Mouse (Mus musculus): ENCODE measurements around the gene BC016579.
A peak's percentile ranks its signal among the peaks of the same experiment; 100 is the strongest.

BC016579 gene

DNA sequence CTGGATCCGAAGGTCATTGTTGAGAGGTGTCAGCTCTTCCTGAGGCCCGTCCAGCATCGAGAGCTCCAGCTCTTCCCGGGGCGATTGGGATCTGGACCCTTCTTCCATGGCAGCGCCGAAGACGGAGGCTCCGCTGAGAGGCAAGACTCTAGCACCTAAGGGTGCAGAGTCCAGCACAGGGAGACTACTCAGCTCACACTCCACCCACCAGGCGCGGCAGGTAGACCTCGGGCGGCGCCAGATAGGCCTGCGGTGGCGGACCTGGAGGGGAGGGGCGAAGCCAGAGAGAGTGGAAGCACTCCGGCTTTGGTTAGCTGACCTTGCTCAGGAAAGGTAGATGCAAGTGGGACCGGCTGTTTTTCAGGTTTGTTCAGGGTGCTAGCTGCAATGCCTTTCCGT is at the start of gene BC016579:
Gene BC016579 (minus strand): TSS at position 135 of the 399 bp plus-strand sequence.
- DNase-seq, result peak; percentile 15 to 17

DNA sequence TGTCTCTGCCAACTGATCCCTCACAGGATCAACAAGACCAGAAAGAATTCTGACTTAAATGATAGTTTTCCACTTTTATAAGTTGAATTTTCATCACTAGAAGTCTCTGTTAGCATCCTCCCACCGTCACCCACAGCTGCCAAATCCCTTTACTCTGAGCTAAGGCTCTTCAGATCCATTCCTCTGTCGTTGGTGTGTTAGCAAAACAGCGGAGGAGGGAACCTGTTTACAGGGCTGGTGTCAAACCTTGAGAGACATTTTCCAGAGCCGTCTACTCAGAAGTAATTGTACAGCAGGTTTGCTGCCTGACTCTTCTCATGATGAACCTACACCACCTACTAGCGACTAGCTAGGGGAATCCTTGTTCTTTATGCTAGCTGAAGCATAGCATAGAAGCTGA is 45.4 kb upstream of the BC016579 start:
- DNase-seq, result no peak

DNA sequence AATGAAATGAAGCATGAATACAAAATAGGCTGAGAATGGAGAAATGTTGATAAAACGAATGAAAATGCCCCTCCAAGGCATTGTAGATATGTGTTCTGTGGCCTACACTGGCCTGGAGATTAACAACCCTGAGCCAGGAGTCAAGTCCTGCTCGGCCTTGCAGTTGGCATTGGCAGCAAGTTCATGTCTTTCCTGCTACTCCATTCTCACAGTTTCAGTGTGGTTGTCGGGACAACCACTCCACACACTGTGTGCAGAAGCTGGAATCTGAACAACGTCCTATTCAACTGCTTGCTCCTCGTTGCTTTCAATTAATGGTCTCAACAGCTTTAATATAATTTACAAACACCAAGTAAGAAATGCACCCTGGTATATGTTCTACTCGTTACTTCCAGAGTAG is 44.1 kb upstream of the BC016579 start:
- no peak for DNase-seq

DNA sequence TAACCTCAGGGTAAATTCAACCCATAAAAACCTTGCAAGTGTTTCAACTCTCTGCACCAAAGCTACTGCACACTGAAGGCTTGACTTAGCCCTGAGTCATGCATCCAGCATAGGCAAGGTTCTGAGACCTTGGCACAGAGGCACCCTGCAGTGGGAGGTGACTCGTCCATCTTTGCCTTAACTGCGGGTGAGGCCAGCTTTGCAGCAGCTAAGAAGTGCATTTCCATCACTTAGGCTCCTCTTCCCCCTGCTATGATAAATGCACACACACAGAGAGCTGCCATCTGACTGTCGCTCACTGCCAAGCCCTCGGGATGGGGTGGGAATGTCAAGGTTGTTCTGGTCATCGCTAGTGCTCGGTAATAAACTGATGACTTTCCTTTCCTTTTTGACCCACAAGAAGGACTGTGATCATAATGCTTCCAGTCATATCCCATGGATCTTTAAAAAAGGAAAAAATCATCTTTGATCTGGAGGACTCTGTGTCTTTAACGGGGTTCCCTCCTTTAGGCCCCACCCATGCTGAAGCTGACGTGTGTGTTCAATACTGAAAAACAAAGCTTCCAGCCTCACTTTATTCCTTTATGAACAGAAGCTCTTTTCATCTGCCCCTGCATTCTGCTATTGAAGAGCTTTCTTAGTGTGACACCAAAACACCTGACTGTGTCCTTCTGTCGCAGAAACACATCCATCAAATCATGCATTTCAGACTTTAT is 41.7 kb upstream of the BC016579 start:
- no peak for DNase-seq

DNA sequence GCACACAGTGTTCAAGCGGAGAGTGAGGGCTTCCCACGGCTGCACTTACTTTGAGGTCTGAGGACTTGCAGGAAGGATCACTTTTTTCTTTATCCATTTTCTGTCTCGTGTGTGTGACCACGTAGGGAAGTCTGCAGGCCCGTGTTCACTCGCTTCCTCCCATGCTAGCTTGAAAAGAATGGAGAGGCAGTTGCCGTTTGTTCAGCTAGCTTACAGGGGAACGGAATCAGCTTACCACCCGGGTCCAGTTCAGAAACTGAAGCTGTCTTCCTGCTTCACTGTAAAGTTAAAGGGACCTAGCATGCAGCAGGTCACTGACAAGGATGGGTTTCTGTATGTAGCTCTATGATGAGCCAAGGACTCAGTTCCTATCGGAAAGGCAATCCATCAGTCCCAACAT is 39.7 kb upstream of the BC016579 start, which contains the start of gene Tmprss7:
Gene Tmprss7 (minus strand): TSS at position 101 of the 400 bp plus-strand sequence.
- no peak for DNase-seq

DNA sequence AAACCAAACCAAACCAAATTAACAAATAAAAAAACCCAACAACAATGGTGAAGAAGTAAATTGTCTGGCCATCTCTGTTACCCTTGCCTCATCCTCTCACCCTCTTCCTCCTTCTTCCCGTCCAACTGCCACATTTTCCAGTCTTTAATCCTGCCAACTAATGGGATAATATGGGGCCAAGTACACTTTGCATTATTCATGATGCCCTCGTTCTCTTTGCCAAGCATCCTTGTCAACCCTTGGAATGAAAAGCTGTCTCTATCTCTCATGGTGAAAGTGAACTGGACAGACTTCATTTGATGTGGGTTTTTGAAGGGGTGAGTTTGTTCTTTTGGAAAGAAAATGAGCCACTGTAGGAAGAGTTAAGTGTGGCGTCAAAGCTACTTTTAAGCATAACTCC is 39.0 kb upstream of the BC016579 start:
- DNase-seq, result no peak

DNA sequence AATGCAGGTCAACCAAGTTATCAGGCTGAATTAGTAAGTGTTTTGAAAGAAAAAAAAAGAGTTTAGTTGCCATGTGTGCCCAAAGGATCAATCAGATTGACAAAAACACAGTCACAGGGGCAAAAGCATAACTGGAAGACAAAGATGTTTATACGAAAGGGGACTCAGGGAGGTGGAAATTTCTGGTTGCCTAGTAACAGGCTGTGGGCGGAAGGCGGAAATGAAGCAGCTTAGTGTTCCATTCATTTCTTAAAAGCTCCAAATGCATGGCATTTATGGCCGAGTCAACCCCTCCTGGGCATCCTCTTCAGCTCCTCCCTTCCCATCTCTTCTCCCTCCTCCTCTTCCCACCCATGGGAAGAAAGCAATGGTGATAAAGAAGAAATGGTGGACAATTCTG is 36.3 kb upstream of the BC016579 start:
- peak in 1 of 2 experiments; percentile 10 for DNase-seq

DNA sequence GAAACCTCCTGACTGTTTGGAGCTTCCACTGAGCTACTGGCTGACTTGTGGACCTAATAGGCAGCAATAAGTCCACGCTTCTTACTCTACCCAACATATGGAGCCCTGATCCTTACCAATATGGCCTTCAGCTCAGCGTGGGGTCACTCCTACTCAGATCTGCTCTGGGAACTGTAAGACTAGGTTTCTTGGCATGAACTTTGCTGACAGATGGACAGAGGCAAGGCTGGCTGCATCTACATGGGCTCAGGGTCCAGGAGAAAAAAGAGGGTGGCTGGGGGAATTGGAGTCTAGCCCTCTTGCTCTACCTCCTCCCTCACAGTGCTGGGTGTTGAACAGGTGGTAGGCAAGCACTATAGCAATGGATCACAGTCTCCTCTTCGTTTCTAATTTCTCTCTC is 33.0 kb upstream of the BC016579 start:
- no peak for DNase-seq

DNA sequence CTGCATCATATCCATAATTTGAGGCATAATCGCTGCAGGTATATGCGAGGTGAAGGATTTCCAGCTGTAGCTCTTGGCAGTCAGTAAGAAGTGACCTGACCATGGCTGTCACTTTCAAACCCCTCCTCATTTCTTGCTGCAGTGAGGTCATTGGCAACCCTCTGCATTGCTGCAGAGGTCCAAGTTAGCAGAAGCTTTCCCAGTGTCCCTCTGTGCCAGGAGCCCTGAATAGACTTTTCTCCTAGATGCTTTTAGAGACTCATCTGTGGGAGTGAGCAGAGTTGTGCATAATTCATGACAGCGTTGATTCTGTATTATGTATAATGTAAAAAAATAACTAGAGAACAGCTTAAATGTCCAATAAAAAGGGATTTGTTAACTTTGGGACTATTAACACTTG is 31.4 kb upstream of the BC016579 start:
- no peak for DNase-seq

DNA sequence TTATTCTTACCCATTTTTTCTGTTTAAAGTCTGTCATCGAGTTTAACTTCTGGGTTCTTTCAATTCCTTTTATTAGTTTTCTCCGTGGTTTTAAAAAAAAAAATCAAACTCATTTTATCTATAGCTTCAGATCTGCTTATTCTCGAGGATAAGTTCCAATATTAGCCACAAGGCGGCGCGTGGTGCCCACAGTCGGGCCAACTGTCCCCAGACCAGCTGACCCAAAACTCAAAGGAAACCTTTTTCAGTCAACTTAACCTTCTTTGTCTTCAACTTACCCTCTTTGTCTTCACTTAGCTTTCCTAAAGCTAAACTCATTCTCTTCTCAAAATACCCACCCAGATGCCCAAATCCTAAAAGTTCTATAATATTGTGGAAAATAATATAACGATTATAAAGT is 30.9 kb upstream of the BC016579 start:
- DNase-seq, result peak in 1 of 2 experiments; percentile 10

DNA sequence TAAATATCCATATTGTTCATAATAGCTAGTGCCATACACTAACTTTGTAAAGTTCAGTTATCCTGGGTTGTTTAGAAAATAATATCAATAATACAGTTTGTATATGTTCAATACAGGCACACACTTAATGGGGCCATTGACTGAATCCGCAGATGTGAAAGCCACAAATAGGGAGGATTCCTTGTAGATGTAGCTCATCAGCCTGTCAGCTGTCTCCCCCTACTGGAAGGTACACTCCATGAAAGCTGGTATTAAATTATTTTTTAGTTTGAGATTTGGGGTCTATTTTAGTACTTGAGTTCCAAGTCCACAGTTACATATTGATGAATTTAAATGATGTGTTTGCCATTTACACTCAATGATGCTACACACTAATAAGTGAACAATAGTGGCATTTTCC is 22.6 kb upstream of the BC016579 start:
- DNase-seq, result no peak

DNA sequence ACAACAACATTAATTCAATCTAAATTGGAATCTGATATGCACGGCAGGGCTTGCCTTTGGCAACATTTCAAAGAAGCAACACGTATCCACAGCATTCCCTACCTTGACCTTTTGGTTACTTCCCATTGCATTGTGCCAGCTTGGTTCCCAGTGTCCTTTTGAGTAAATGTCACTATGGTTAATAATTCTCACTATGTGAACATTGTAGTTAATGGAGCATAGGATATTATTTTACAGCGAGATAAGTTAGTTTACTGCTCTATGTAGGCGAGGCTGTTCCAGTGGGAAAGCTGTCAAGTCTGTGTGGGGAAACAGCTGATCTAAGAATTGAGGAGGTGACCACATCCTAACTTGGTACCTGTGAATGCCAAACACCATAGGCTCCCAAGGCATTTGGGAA is 16.1 kb upstream of the BC016579 start:
- no peak for DNase-seq

DNA sequence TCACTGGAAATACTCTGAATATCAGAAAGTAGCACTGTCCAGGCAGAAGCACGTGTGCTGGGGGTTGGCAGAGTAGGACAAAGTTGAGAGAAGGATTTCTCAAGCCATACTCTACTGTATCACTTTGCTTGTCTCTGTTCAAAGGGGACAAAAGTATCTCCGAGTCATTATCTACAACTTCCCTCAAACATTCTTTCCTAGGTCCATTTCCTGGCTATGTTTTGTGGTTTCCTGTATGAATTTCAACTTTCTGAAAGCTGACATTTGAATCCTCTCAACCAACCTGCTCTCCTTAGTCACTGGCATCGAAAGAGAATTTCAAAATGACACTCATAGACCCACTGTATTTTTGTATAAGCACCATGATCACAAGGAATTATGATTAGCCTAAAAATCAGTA is 14.3 kb upstream of the BC016579 start:
- DNase-seq, result no peak

DNA sequence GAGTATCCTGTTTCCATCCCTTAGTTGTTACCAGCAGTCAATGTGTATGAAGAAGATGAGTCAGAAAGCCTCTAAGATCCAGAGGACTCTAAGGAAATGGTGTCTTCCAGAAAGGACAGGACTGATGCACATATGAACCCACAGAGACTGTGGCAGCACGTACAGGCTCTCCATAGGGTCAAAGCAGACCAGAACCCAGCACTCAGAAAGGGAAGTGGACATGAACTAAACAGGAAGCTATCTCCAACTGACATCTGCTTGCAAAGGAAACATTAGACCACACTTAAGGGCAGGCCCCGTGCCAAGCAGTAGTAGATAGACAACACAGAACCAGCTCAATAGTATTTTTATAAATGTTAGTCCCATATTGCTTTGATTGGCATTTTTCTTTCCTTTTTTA is 12.3 kb upstream of the BC016579 start:
- DNase-seq, result no peak

DNA sequence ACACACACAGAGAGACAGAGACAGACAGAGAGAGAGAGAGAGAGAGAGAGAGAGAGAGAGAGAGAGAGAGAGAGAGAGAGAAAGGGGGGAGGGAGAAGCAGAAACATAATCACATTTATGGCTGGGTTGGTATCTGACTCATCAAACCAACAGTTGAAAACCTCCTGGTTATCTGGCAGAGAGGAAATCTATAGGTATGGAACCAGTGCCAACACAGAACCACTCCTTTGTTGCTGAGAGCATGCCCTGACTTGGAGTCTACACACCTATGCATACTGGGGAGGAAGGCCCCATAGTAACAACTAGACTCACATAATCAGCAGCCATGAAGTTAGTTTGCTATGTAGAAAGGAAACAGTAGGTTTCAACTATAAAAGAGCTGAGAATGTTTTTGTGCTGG is 8.5 kb upstream of the BC016579 start:
- no peak for DNase-seq

DNA sequence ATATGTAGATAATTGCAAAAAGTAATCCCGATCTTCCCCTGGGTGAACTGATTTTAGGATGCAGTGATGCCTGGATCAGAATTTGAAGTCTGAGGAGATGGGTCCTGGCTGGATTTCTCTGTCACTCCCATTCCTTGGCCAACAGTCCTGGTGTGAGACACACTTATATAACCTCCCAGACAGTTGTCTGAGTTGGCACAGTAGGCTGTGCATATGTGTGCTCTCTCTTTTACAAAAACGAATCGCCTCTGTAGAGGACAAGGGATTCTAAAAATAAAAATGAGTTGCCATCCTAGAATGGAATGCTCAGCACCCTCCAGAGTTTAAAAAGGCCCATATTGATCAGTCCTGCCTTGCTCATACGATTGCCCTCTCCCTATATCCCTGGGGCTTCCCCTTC is 5.7 kb upstream of the BC016579 start:
- DNase-seq, result no peak

DNA sequence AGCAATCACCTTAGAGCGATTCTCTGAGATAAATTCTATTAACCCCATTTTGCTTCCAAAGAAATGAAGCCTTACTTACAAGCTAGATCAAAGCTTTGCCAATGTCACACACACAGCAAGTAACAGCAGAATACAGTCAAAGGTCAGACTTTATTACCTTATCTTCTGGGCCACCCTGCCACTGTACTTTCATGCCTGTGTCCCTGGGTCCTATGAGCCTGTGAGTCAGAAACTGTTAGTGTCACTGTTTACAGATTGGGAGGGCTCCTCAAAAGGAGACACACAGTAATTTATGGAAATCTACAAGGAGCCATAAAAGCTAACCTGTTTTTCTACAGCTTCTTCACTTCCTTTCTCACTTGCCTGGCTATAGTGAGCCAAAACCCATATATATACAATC is 4.4 kb upstream of the BC016579 start:
- no peak for DNase-seq

DNA sequence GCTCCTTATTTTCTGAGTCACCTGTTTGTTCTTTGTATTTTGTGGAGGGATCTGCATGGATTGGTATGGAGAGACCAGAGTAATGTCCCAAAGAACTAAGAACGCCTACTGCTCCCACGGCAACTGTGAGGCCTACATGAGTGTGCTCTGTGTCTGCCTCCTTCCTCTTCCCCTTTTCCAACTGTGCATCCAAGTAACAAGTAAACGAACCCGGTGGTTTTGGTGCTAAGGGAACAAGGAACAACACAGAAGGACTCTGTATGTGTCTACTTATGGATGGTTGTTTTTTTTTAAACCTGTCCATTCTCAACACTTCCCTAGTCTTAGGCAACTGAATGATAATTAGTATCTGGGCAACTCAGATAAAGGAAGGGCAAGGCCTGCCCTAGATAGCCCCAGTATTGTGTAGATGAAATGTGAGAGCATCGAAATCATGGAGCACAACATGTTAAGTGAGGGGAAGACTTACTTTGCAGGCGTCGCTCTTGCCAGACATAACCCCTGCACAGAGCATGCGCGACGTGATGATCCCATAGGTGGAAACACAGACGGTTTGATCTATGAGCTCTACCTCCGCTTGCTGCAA is 3.8 kb upstream of the BC016579 start:
- DNase-seq, result no peak

DNA sequence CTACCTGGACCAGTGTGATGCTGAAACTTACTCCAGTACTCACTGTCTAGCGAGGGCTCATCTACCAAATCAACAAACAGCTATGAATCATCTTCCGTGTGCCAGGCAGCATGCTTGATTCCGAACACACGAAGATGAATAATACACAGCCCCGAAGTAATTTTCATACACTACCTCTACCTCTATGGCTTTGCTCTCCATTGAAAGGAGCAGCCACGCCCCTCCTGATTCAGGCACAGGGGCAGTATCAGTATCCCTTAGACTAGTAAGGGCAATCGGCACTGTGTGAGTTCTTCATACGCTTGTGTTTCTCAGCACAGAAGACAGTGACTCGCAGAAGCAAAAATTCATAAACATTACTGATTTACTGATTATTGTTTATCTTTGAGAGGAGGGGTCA is 597 bp upstream of the BC016579 start:
- DNase-seq, result no peak

DNA sequence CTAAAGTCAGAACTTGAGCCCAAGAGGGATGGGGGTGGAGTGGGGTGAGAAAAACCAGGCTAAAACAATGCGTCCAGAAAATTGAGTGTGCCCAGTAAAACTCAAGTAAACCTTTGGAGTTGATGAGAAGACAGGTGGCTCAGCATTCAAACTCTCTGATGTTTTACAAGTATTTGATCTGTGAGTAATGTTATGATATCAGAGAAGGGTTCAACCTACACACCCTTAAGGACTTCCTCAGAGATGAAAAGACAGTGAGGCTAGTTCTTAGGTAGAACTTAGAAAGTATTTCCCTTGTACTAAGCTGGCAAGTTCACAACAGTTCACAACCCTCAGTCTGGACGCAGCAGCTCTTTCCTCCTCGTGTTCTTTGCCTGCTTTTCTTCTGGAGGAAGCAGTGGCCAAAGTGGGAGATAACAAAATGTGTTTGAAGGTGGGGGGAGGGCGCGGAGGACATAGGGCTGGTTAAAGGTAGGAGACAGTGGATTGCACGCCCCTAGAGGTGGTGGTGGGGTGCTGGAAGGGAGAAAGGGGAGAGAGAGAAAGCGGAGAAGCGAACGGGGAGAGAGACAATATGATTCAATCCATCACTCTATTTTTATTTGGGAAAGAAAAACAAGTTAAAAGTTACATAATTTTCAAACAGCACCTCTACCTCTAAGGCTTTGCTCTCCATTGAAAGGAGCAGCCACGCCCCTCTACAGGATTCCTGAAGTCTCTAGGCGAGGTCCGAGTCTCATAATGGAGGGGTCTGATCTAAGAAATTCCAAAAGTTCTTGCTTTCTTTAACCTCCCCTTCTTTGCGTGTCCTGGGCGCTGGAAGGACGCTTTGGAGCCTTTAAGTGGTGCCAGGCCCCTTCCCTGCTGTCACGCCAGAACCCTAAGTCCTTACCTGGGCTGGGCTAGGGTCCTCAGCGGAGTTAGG is 597 bp downstream of the BC016579 start:
- no peak for DNase-seq

DNA sequence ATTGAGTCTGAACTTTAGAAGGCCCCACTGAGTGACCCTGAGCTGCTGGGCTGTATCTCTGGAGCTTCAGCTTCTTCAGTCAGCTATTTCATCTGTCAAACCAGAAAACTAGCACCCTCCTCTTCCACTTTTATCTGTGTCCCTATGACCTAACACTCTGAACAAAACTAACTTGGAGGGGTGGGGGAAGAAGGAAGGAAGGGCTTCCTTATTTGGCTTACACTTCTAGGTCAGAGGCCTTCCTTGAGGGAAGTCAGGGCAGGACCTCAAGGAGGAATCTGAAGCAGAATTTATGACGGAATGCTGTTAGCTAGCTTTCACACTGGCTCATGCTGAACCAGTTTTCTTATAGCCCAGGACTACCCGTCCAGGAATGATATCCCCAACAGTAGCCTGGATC is 2.4 kb downstream of the BC016579 start:
- no peak for DNase-seq

DNA sequence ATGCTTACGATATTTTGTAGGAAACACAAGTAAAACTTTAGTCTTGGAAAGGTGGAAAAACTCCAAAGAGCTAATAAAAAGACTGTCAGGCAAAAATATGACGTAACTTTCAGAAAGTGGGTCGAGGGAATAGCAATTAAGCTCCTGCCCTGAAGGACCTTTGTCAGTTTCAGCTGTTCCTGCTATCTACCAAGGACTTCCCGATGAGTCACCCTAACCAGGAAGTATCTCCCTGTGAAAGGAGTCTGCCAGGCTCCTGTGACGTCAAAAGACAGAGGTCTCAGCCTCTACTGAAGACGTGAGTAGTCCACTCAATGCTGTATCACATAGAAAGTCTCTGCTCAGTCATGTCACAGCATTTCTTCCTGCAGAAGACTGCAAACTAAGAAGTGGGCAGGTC is 9.5 kb downstream of the BC016579 start:
- no peak for DNase-seq

DNA sequence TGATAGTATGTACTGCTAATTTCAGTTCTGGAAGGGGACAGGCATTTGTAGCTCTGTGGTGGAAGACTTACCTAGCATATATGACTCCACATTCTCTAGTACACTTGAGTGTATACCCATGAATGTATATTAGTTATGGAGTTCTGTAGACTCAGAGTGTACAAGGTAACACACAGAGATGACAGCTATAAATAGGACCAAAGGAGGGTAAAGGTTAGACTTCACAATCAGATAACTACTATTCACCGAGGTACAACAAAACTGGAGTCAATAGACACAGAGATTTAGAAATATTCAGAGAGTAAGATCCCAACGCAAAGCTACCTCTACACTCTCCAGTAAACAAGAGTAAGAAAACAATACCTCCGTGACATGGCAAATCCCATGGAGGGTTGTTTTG is 9.9 kb downstream of the BC016579 start:
- DNase-seq, result no peak

DNA sequence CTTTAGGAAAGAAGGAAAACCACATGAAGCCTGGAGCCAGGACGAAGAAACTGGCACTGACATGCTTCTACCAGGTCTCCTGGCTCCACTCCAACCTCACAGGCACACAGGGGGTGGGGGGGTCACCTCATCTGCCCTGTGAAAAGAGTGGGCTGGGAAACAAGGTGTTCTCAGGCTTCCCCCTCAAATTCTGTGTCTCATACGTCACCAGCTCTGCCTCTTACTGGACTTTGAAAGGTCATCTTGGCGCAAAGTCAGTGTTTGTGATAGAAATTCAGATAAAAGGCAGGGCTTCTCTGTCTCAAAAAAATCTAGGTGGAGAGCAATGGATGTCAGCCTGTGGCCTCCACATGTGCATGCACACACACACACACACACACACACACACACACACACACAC is 12.6 kb downstream of the BC016579 start:
- no peak for DNase-seq
